Mouse (Mus musculus): Measurements from ENCODE around the gene Spcs3. TPM values are rescaled to one million over a fixed set of nuclear protein-coding genes. Genes with fewer than 3 reads are reported as not detected.
"Not testable (repeated sequence)": the region's sequence is repeated elsewhere in the genome, so short reads cannot be mapped to it uniquely, and the experiment has no call there.

The Spcs3 gene
- polyA plus RNA-seq, 1 experiment from 2014 or later: 80.2 TPM

DNA sequence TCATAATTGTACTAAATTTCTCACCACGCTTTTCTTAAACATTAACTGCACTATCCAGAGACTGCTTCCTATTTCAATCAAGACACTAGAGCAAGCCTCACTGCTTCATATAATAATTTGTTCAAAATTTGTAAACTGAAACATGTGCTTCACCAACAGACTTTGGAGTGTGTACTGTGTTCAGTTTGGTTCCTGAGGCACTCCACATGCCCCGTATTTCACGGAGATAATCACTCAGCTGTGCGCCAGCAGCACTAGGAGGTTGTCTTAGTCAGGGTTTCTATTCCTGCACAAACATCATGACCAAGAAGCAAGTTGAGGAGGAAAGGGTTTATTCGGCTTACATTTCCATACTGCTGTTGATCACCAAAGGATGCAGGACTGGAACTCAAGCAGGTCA lies 17.6 kb downstream of the Spcs3 start:
- not testable (repeated sequence) for H3K36me3 ChIP-seq (ENCODE audit: control insufficient read depth, insufficient read depth, low read length); H3K4me1 ChIP-seq (replicated peaks; ENCODE audit: control insufficient read depth, insufficient read depth, low read length); ATAC-seq (ENCODE audit: low FRiP score); H3K9me3 ChIP-seq (ENCODE audit: control insufficient read depth, low read length); H3K4me2 ChIP-seq (replicated peaks; ENCODE audit: low read depth, low read length); H3K4me3 ChIP-seq (ENCODE audit: low read depth, low read length); H3K9ac ChIP-seq (ENCODE audit: low read depth, low read length); H3K27ac ChIP-seq (ENCODE audit: low read depth, low read length); DNase-seq (ENCODE audit: low spot score); H3K27me3 ChIP-seq (ENCODE audit: control insufficient read depth, insufficient read depth, low read length)
- WGBS: 91% methylated on average over 4 of the region's 5 CpGs

DNA sequence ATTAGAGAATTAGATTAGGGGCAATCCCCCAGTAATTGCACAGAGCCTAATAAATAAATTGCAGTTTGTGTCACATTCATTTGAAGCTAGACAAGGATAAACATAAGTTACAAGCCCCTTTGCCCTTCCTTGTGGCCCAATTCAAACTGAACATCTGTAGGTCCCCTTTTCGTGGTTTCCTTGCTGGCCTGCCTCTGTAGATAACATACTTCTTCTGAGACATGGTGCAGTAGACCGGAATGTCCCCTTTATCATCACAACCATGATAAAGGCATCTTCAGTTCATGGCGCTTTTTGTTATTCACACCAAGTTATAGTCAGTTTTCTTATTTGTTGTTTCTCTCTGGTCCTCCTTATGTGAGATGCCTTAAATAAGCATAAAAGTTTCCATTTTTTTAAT lies 18.0 kb downstream of the Spcs3 start:
- H3K27ac ChIP-seq (ENCODE audit: low read depth, low read length): no peak overlapping the region
- ATAC-seq (ENCODE audit: low FRiP score): no peak

GRCm38 (mm10) chr8:54509221-54509721 lies 20.5 kb downstream of the Spcs3 start:
- peak; percentile 83 for ATAC-seq (ENCODE audit: low FRiP score)
- no peaks in the 10 kb centered on the region for H3K27me3 ChIP-seq (ENCODE audit: control insufficient read depth, insufficient read depth, low read length)
- H3K27ac ChIP-seq (ENCODE audit: low read depth, low read length): no peak overlapping the region
- H3K4me2 ChIP-seq (replicated peaks; ENCODE audit: low read depth, low read length): peak overlapping the region; percentile 36
- H3K9me3 ChIP-seq (ENCODE audit: control insufficient read depth, low read length): no peaks in the 10 kb centered on the region
- WGBS: 3% methylated on average over 10 of the region's 10 CpGs
- DNase-seq (ENCODE audit: low spot score): peak; percentile 48
- no peaks in the 10 kb centered on the region for H3K4me1 ChIP-seq (replicated peaks; ENCODE audit: control insufficient read depth, insufficient read depth, low read length)
- no peaks in the 10 kb centered on the region for H3K36me3 ChIP-seq (ENCODE audit: control insufficient read depth, insufficient read depth, low read length)
- H3K4me3 ChIP-seq (ENCODE audit: low read depth, low read length): peak overlapping the region; percentile 31
- H3K9ac ChIP-seq (ENCODE audit: low read depth, low read length): 0 out of 2 replicates have a peak overlapping the region, but pooled peaks have one; percentile 11

More for the DNA sequence above, 18.0 kb downstream of the Spcs3 start:
- Histone ChIP-seq H3K36me3 (ENCODE audit: control insufficient read depth, insufficient read depth, low read length) (no peaks in the 10 kb centered on the region), H3K27me3 (ENCODE audit: control insufficient read depth, insufficient read depth, low read length) (no peaks in the 10 kb centered on the region), H3K9ac (ENCODE audit: low read depth, low read length) (no peak overlapping the region), H3K4me1 (replicated peaks; ENCODE audit: control insufficient read depth, insufficient read depth, low read length) (no peaks in the 10 kb centered on the region), H3K4me2 (replicated peaks; ENCODE audit: low read depth, low read length) (no peak overlapping the region), H3K4me3 (ENCODE audit: low read depth, low read length) (no peak overlapping the region), H3K9me3 (ENCODE audit: control insufficient read depth, low read length) (no peaks in the 10 kb centered on the region)
- DNase-seq (ENCODE audit: low spot score): no peak
- WGBS: 87% methylated on average over 3 of the region's 3 CpGs

DNA sequence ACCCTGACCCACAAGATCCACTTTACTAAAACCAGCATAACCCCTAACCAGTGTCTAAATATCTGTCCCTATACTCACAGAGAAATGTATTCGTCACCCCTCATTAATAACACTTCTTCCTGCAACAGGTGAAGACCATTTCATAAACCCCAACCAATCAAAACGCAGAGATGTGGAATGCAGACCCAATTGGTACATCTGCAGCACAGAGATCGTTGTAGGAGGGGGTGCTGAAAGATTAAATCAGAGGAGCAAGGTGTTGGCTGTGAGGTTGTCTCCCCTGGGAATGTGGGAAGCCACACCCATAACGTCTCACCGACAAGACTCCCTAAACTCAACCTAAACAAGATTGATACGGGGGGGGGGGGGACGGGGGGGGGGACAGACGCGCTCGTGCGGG lies 21.0 kb downstream of the Spcs3 start:
- H3K9me3 ChIP-seq (ENCODE audit: control insufficient read depth, low read length): no peaks in the 10 kb centered on the region
- peak; percentile 69 for ATAC-seq (ENCODE audit: low FRiP score)
- H3K4me1 ChIP-seq (replicated peaks; ENCODE audit: control insufficient read depth, insufficient read depth, low read length): no peaks in the 10 kb centered on the region
- H3K36me3 ChIP-seq (ENCODE audit: control insufficient read depth, insufficient read depth, low read length): no peaks in the 10 kb centered on the region
- peak; percentile 41 for DNase-seq (ENCODE audit: low spot score)
- H3K27ac ChIP-seq (ENCODE audit: low read depth, low read length): no peak overlapping the region
- H3K4me3 ChIP-seq (ENCODE audit: low read depth, low read length): peak overlapping the region; percentile 31
- no peaks in the 10 kb centered on the region for H3K27me3 ChIP-seq (ENCODE audit: control insufficient read depth, insufficient read depth, low read length)
- H3K4me2 ChIP-seq (replicated peaks; ENCODE audit: low read depth, low read length): peak overlapping the region; percentile 36
- WGBS: 6% methylated on average over 9 of the region's 11 CpGs
- H3K9ac ChIP-seq (ENCODE audit: low read depth, low read length): no peak overlapping the region

- peak; percentile 59 for ATAC-seq (ENCODE audit: low FRiP score)
- H3K4me2 ChIP-seq (replicated peaks; ENCODE audit: low read depth, low read length): no peak overlapping the region
- DNase-seq (ENCODE audit: low spot score): no peak
- WGBS: 24% methylated on average over 1 of the region's 1 CpGs
- no peak overlapping the region for H3K27ac ChIP-seq (ENCODE audit: low read depth, low read length)
- no peaks in the 10 kb centered on the region for H3K9me3 ChIP-seq (ENCODE audit: control insufficient read depth, low read length)
- no peaks in the 10 kb centered on the region for H3K4me1 ChIP-seq (replicated peaks; ENCODE audit: control insufficient read depth, insufficient read depth, low read length)
- no peak overlapping the region for H3K9ac ChIP-seq (ENCODE audit: low read depth, low read length)
- no peaks in the 10 kb centered on the region for H3K27me3 ChIP-seq (ENCODE audit: control insufficient read depth, insufficient read depth, low read length)
- H3K36me3 ChIP-seq (ENCODE audit: control insufficient read depth, insufficient read depth, low read length): no peaks in the 10 kb centered on the region
- no peak overlapping the region for H3K4me3 ChIP-seq (ENCODE audit: low read depth, low read length)
These were observed 21.7 kb downstream of the Spcs3 start for GRCm38 (mm10) chr8:54508096-54508456.

DNA sequence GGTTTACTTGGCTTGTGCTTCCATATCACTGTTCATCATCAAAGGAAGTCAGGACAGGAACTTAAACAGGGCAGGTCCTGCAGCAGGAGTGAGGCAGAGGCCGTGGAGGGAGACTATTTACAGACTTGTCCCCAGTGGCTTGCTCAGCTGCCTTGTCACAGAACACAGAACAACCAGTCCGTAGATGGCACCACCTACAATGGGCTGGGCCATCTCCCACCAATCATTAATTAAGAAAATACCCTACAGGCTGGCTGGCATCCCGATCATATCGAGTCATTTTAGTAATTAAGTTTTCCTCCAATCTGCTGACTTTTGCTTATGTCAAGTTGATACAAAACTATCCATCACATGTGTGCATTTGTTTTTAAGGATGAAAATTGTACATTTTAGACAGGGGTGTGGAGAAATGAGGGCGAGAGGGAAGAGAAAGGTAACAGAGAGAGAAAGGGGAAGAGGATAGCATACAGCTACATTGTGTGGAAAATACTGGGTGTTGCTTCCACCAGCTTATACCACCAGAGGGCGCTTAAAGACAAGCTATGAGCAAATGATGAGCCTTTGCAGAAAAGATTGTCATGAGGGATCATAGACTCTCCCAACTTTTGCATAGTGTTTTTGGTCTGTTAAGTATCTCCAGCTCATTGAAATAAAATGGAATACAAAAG lies 22.2 kb downstream of the Spcs3 start:
- Histone ChIP-seq H3K9me3 (ENCODE audit: control insufficient read depth, low read length) (no peaks in the 10 kb centered on the region), H3K9ac (ENCODE audit: low read depth, low read length) (no peak overlapping the region), H3K36me3 (ENCODE audit: control insufficient read depth, insufficient read depth, low read length) (no peaks in the 10 kb centered on the region), H3K27me3 (ENCODE audit: control insufficient read depth, insufficient read depth, low read length) (no peaks in the 10 kb centered on the region), H3K4me3 (ENCODE audit: low read depth, low read length) (no peak overlapping the region), H3K27ac (ENCODE audit: low read depth, low read length) (no peak overlapping the region), H3K4me1 (replicated peaks; ENCODE audit: control insufficient read depth, insufficient read depth, low read length) (no peaks in the 10 kb centered on the region), H3K4me2 (replicated peaks; ENCODE audit: low read depth, low read length) (no peak overlapping the region)
- WGBS: 36% methylated on average over 6 of the region's 6 CpGs
- DNase-seq (ENCODE audit: low spot score) (peak; percentile 89), ATAC-seq (ENCODE audit: low FRiP score) (peak; percentile 58)

- H3K27ac ChIP-seq (ENCODE audit: low read depth, low read length): no peak overlapping the region
- no peak overlapping the region for H3K4me2 ChIP-seq (replicated peaks; ENCODE audit: low read depth, low read length)
- no peaks in the 10 kb centered on the region for H3K9me3 ChIP-seq (ENCODE audit: control insufficient read depth, low read length)
- no peaks in the 10 kb centered on the region for H3K36me3 ChIP-seq (ENCODE audit: control insufficient read depth, insufficient read depth, low read length)
- DNase-seq (ENCODE audit: low spot score): no peak
- WGBS: 77% methylated on average over 2 of the region's 2 CpGs
- ATAC-seq (ENCODE audit: low FRiP score): no peak
- no peaks in the 10 kb centered on the region for H3K4me1 ChIP-seq (replicated peaks; ENCODE audit: control insufficient read depth, insufficient read depth, low read length)
- no peak overlapping the region for H3K9ac ChIP-seq (ENCODE audit: low read depth, low read length)
- no peaks in the 10 kb centered on the region for H3K27me3 ChIP-seq (ENCODE audit: control insufficient read depth, insufficient read depth, low read length)
- H3K4me3 ChIP-seq (ENCODE audit: low read depth, low read length): no peak overlapping the region
These were observed 24.7 kb downstream of the Spcs3 start for GRCm38 (mm10) chr8:54505060-54505459.

DNA sequence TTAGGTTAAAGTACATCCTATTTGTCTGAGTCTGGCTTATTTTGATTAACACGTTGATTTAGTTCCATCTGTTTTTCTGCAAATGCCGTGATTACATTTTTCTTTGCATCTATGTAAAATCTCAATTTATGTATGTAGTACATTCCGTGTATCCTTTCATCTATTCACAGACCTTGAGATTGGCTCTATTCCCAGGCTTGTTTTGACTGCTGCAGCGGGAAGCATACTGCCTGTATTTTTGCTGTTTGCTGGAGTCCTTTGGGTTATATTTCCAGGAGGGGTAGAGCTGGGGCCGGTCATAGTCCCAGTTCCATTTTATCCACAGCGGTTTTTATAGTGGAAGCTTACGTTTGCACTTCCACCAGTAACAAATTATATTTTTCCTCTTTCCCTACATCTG lies 26.7 kb downstream of the Spcs3 start:
- Histone ChIP-seq H3K4me1 (replicated peaks; ENCODE audit: control insufficient read depth, insufficient read depth, low read length) (no peaks in the 10 kb centered on the region), H3K9me3 (ENCODE audit: control insufficient read depth, low read length) (no peaks in the 10 kb centered on the region), H3K9ac (ENCODE audit: low read depth, low read length) (no peak overlapping the region), H3K27me3 (ENCODE audit: control insufficient read depth, insufficient read depth, low read length) (no peaks in the 10 kb centered on the region), H3K4me2 (replicated peaks; ENCODE audit: low read depth, low read length) (no peak overlapping the region), H3K4me3 (ENCODE audit: low read depth, low read length) (no peak overlapping the region), H3K27ac (ENCODE audit: low read depth, low read length) (no peak overlapping the region), H3K36me3 (ENCODE audit: control insufficient read depth, insufficient read depth, low read length) (no peaks in the 10 kb centered on the region)
- DNase-seq (ENCODE audit: low spot score) (no peak), ATAC-seq (ENCODE audit: low FRiP score) (no peak)
- WGBS: 81% methylated on average over 7 of the region's 7 CpGs

DNA sequence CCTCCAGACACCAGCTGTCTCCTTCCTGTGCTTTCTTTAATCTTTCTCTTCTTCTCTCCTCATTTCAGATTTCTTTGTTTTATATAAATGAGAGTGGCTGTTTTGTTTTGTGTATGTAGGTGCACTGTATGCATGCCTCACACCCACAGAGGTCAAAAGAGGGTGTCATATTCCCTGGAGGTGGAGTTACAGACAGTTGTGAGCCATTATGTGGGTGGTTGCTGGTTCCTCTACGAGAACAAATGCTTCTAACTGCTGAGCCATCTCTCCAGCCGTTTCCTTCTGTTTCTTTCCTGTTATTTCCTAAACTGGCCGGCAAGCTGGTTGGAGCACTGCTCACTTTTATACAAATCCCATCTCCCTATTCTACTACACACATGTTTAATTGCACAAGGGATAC lies 35.9 kb downstream of the Spcs3 start:
- ATAC-seq (ENCODE audit: low FRiP score) (no peak), DNase-seq (ENCODE audit: low spot score) (no peak)
- Histone ChIP-seq H3K9ac (ENCODE audit: low read depth, low read length) (no peak overlapping the region), H3K36me3 (ENCODE audit: control insufficient read depth, insufficient read depth, low read length) (no peaks in the 10 kb centered on the region), H3K9me3 (ENCODE audit: control insufficient read depth, low read length) (no peaks in the 10 kb centered on the region), H3K27me3 (ENCODE audit: control insufficient read depth, insufficient read depth, low read length) (no peaks in the 10 kb centered on the region), H3K4me1 (replicated peaks; ENCODE audit: control insufficient read depth, insufficient read depth, low read length) (no peaks in the 10 kb centered on the region), H3K4me3 (ENCODE audit: low read depth, low read length) (no peak overlapping the region), H3K4me2 (replicated peaks; ENCODE audit: low read depth, low read length) (no peak overlapping the region), H3K27ac (ENCODE audit: low read depth, low read length) (no peak overlapping the region)
- WGBS: 53% methylated on average over 3 of the region's 3 CpGs

Data from hindbrain, embryonic 11.5 days (tissue).